Mouse (Mus musculus) neutrophil, adult 83 days (primary cell): ENCODE measurements around the gene Ccdc117. TPM values are rescaled to one million over a fixed set of nuclear protein-coding genes. Genes with fewer than 3 reads are reported as not detected.

Experiments used
- total RNA-seq, 2 experiments: library from RNA; stranded (reverse); gene quantifications; one replicate each; pipeline ENCODE4 v1.2.4; 2023

Ccdc117 gene
- total RNA-seq = 10 to 100 TPM; 13.1 to 14.1 TPM

DNA sequence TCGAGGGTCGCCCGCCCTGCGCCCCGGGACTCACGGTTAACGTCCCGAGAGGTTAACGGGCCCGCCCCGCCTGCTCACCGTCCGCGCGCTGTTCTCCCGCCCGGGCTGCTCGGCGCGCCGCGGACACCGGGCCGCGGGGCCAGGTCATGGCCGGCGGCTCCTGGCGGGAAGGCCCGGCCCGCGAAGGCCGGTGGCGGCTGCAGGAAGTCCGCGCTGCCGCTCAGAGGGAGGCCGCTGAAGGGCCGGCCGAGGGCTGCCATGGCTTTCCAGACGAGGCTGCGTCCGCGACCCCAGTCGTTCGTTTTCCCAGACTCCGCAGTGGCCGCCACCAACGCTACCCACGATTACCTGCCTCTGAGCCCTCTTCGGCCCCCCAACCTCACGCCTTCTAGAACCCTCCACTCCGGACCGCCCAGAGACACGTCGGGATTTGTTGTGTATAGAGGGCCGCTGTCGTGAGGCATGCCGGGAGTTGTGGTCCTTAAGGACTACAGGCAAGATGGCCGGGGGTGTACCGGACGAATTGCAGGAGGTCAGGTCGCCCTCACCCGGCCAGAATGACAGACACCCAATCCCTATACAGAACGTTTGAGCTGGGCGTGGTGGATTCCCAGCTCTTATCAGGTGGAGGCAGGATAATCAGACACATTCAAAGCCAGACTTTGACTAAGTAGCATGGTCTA, at the start of gene Ccdc117:
Gene Ccdc117, minus strand, starts transcription at position 389 of the 683 bp plus-strand sequence.

DNA sequence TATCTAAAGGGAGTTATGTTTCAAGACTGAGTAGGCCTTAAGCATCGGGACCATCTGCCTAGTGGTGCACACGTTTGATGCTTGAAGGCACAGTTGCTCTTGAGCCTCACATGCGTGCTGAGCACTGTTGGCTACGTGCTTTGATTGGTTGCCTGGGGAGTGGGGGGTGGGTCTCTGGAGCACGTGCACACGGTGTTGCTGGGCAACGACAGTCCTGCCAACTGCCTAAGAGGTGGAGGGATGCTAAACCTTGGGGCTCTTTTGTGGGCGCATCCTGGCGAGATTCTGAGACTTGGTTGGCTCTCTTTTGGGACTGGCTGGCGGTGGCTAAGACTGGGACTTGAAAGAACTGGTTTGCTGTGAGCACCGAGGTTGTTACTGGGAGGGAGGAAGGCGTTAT, 27.5 kb upstream of the Ccdc117 start, which contains the start of gene Ankrd36:
Gene Ankrd36, plus strand, starts transcription at position 211 of the 400 bp plus-strand sequence.

DNA sequence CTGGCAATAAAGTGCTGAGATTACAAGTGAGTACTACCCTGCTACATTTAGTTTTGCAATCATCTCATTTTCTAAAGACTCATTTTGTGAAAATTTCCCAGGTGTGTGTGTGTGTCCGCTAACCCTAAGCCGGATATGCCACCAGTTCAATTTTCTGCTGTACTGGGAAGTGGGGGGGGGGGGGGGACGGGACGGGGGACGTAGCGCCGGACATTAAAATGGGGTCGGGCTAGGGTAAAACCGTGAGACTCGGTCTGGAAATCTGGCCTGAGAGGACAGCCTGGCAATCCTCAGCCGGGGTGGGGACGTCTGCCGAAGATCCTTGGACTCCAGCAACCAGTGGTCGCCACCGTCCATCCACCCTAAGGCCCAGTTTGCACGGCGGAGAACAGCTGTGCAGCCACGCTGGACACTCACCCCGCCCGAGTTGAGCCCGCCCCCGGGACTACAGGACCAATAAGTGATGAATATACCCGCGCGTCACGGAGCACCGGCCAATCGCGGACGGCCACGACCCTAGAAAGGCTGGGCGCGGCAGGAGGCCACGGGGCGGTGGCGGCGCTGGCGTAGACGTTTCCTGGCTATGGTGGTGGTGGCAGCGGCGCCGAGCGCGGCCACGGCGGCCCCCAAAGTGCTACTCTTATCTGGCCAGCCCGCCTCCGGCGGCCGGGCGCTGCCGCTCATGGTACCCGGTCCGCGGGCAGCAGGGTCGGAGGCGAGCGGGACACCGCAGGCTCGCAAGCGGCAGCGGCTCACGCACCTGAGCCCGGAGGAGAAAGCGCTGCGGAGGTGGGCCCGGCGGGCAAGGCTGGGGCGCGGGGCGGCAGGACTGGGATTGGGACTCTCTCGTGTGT, 21.3 kb downstream of the Ccdc117 start, which contains the start of gene Xbp1:
Gene Xbp1, plus strand, starts transcription at position 248 of the 854 bp plus-strand sequence.

Other genes with a start within 250 kb of the Ccdc117 start
- gene Znrf3, start 97.3 kb downstream of the Ccdc117 start, total RNA-seq = 1 to 10 TPM; 1.1 TPM
- 100 to 1,000 TPM; 138 to 141 TPM for gene Xbp1, start 21.5 kb downstream of the Ccdc117 start, total RNA-seq
- not detected for gene Ankrd36, start 27.5 kb upstream of the Ccdc117 start, total RNA-seq
- 10 to 100 TPM; 42.1 to 43.1 TPM for gene Mrps24, start 173.5 kb upstream of the Ccdc117 start, total RNA-seq
- 10 to 100 TPM; 10.3 to 14.8 TPM for gene Urgcp, start 220.2 kb upstream of the Ccdc117 start, total RNA-seq
- 100 to 1,000 TPM; 153 to 168 TPM for gene Dbnl, start 246.3 kb upstream of the Ccdc117 start, total RNA-seq